Mouse (Mus musculus): ENCODE results near the gene Ptch1. TPM values are rescaled to one million over a fixed set of nuclear protein-coding genes. Genes with fewer than 3 reads are reported as not detected.

The Ptch1 gene
- polyA plus RNA-seq, 1 experiment from 2014 or later: 1.8 TPM

- no peak overlapping the region for H3K4me3 ChIP-seq (ENCODE audit: inconsistent target)
- no peak overlapping the region for H3K27ac ChIP-seq
- no peaks in the 10 kb centered on the region for H3K79me2 ChIP-seq (ENCODE audit: inconsistent target)
- H3K36me3 ChIP-seq (ENCODE audit: inconsistent target): no peaks in the 10 kb centered on the region
- WGBS (ENCODE audit: missing documents): 90% methylated on average over 3 of the region's 3 CpGs
Observed at GRCm38 (mm10) chr13:63530371-63530764, 43.0 kb downstream of the Ptch1 start.

DNA sequence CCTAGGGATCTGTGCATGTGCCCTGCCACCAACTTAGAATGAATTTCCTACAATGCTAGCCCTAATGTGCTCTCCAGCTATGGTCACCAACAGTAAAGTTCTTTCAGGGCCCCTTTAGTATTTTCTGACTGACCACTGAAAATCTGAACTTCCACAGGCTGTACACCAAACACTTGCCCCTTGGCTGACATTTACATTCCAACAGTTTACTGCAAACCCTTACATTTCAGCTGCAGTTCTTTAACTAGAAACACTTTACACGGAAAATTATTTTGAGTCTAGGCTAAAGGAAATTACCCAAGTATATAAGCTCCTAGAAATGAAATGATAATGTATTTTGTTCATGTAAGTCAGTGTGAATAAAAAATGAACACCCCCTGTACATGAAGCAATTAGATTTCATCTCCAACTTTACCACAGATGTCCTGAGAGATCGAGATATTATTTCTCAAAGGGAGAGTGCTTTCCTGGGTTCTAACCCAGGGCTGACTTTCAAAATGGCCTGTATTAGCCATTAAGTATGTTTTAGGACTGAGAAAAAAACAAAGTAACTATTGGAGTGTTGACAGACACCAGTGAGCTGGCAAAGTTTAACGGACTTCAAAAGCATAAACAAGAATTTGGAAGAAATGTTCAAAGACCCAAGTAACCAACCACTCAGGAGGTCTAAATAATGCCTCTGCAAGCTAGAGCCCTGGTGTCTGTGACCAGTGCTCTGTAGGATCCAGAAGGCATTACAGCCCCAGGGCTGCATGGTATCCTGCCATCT is 43.6 kb downstream of the Ptch1 start:
- 88% methylated on average over 3 of the region's 3 CpGs for WGBS (ENCODE audit: missing documents)
- H3K4me3 ChIP-seq (ENCODE audit: inconsistent target): no peak overlapping the region
- H3K27ac ChIP-seq: no peak overlapping the region
- H3K36me3 ChIP-seq (ENCODE audit: inconsistent target): no peaks in the 10 kb centered on the region
- no peaks in the 10 kb centered on the region for H3K79me2 ChIP-seq (ENCODE audit: inconsistent target)

GRCm38 (mm10) chr13:63528852-63529251 is 44.5 kb downstream of the Ptch1 start:
- 29% methylated on average over 2 of the region's 2 CpGs for WGBS (ENCODE audit: missing documents)
- no peak overlapping the region for H3K27ac ChIP-seq
- H3K36me3 ChIP-seq (ENCODE audit: inconsistent target): no peaks in the 10 kb centered on the region
- H3K79me2 ChIP-seq (ENCODE audit: inconsistent target): no peaks in the 10 kb centered on the region
- H3K4me3 ChIP-seq (ENCODE audit: inconsistent target): no peak overlapping the region

DNA sequence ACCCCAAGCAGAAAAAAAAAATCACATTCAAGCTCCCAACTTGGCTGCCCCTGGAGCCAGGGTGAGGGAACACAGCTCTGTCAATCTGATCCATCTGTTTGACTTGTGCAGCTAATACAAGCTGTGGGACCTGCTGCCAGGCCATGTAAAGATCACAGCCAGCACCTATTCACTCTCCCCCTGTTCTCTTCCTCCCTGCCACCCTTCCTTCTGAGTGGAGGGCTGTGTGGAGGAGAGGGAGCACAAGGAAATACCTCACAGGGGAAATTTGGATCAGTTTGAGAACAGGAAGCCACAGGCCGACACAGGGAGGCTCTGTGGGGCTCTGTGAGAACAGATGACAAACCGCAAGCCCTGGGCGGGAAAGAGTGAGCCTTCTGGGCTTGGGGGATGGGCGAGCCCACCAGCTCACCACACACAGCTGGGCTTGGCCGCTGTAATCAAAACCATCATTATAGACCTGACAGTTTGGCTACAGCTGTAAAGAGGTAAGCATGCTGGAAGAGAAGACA is 45.2 kb downstream of the Ptch1 start:
- Histone ChIP-seq H3K27ac (no peak overlapping the region), H3K36me3 (ENCODE audit: inconsistent target) (no peaks in the 10 kb centered on the region), H3K79me2 (ENCODE audit: inconsistent target) (no peaks in the 10 kb centered on the region), H3K4me3 (ENCODE audit: inconsistent target) (no peak overlapping the region)
- WGBS (ENCODE audit: missing documents): 8% methylated on average over 5 of the region's 5 CpGs

- Histone ChIP-seq H3K36me3 (ENCODE audit: inconsistent target) (no peaks in the 10 kb centered on the region), H3K4me3 (ENCODE audit: inconsistent target) (no peak overlapping the region), H3K79me2 (ENCODE audit: inconsistent target) (no peaks in the 10 kb centered on the region), H3K27ac (no peak overlapping the region)
- WGBS (ENCODE audit: missing documents): 89% methylated on average over 11 of the region's 11 CpGs
Observed at GRCm38 (mm10) chr13:63525571-63526197, 47.7 kb downstream of the Ptch1 start.

DNA sequence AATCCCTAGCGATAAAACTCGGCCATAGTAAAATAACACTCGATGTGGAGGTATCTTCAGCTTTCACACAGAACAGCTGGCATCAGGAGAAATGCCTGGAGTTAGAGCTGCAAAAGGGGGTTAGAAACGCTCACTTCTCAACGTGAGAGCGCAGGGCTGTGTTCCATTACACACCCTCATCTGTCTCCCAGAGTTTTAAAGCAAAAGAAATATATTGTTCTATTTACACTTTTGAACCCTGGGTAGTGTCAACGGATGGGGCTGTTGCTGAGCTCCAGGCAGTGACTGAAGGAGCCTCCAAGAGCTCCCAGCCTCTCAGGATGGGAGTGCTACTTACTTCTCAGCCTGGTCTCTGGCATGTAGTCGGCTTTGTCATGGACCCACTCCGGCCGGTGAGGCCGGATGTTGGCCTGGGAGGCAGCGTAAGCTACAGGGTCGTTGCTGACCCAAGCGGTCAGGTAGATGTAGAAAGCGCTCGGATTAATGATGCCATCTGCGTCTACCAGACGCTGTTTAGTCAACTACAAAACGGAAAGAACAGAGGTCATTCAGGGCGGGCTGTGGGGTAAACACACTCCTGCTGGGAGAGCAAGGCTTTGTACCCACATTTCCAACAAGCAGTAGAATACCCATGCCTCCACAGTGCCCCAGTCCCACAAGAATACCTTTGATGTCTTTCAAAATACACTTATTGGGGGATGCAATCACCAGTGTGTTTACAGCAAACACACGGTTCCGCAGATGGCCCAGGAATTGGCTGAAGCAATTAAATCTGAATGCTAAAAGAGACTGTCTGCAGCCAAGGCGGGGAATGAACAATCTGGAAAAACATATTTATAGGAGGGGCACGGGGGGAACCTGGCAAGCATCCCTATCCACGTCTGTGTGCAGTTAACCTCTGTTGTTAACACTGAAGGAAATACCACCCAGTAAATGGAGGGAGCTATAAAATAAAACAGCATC is 48.5 kb downstream of the Ptch1 start:
- no peaks in the 10 kb centered on the region for H3K79me2 ChIP-seq (ENCODE audit: inconsistent target)
- no peak overlapping the region for H3K4me3 ChIP-seq (ENCODE audit: inconsistent target)
- no peak overlapping the region for H3K27ac ChIP-seq
- no peaks in the 10 kb centered on the region for H3K36me3 ChIP-seq (ENCODE audit: inconsistent target)
- 94% methylated on average over 23 of the region's 25 CpGs for WGBS (ENCODE audit: missing documents)

DNA sequence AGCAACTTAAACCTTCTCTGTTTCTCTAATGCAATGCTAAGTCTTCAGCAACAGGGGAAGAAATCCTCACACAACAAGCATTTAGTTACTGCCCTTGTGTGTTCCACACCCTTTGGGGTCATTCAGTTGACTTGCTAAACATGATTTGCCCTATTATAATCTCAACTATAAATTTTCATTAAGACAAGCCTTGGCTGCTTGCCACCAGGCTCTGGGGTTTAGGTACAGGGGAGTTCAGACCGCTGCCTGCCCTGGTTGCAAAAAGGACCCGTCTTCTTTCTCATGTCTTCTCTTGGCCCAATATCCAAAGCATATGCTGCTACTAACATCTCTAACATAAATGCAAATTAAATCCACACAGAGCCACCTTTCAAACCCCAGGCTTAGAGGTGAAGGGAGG is 49.3 kb downstream of the Ptch1 start:
- no peaks in the 10 kb centered on the region for H3K79me2 ChIP-seq (ENCODE audit: inconsistent target)
- 81% methylated on average over 2 of the region's 2 CpGs for WGBS (ENCODE audit: missing documents)
- no peak overlapping the region for H3K4me3 ChIP-seq (ENCODE audit: inconsistent target)
- no peaks in the 10 kb centered on the region for H3K36me3 ChIP-seq (ENCODE audit: inconsistent target)
- H3K27ac ChIP-seq: no peak overlapping the region

DNA sequence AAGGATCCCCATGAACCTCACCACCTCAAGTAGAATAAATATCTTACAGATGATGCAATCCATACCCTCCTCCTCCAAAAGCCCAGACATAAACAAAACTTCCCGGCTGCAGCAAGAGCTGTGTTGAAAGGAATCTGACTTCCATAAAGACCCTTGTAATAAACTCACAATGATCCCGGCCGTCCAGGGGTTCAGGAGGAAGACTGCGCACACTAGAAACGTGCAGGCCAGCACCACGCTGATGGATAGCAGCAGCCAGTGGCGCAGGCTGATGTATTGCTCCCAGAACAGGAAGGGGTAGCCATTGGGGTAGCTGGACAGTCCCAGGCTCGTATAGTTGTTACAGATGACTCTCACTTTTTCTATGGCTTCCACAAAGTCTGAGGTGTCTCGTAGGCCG is 50.6 kb downstream of the Ptch1 start:
- WGBS (ENCODE audit: missing documents): 91% methylated on average over 10 of the region's 10 CpGs

GRCm38 (mm10) chr13:63520110-63520509 is 53.3 kb downstream of the Ptch1 start:
- 98% methylated on average over 6 of the region's 6 CpGs for WGBS (ENCODE audit: missing documents)
- H3K79me2 ChIP-seq (ENCODE audit: inconsistent target): no peaks in the 10 kb centered on the region
- no peaks in the 10 kb centered on the region for H3K36me3 ChIP-seq (ENCODE audit: inconsistent target)

More for the DNA sequence above, 50.6 kb downstream of the Ptch1 start:
- Histone ChIP-seq H3K4me3 (ENCODE audit: inconsistent target) (no peak overlapping the region), H3K27ac (no peak overlapping the region), H3K36me3 (ENCODE audit: inconsistent target) (no peaks in the 10 kb centered on the region), H3K79me2 (ENCODE audit: inconsistent target) (no peaks in the 10 kb centered on the region)

GRCm38 (mm10) chr13:63516535-63516934 is 56.9 kb downstream of the Ptch1 start:
- no peak overlapping the region for H3K4me3 ChIP-seq (ENCODE audit: inconsistent target)
- H3K79me2 ChIP-seq (ENCODE audit: inconsistent target): no peaks in the 10 kb centered on the region
- H3K27ac ChIP-seq: no peak overlapping the region
- WGBS (ENCODE audit: missing documents): 85% methylated on average over 2 of the region's 2 CpGs
- no peaks in the 10 kb centered on the region for H3K36me3 ChIP-seq (ENCODE audit: inconsistent target)

More at GRCm38 (mm10) chr13:63520110-63520509, 53.3 kb downstream of the Ptch1 start:
- Histone ChIP-seq H3K27ac (no peak overlapping the region), H3K4me3 (ENCODE audit: inconsistent target) (no peak overlapping the region)

GRCm38 (mm10) chr13:63515542-63515941 is 57.9 kb downstream of the Ptch1 start:
- WGBS (ENCODE audit: missing documents): 95% methylated on average over 5 of the region's 5 CpGs
- H3K36me3 ChIP-seq (ENCODE audit: inconsistent target): no peaks in the 10 kb centered on the region

DNA sequence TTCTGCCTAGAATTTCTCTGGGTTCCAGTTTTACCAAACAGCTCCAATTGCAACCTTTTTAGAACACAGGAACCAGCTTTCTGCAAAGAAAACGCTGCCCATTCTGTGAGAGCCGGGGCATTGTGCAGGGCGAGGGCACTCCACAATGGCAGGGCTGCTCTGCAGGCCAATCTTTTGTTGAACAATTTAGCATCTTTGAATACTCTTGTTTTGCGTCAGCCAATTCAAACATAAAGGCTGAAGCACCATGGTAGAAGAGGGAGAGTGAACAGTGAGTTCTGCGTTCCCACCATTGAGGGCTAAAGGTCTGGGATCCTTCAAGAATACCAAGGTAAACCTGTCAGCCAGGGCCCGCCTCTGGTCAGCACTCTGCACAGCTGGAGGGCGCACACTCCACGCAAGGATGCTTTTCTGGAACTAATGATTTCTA is 58.5 kb downstream of the Ptch1 start:
- no peak overlapping the region for H3K27ac ChIP-seq
- WGBS (ENCODE audit: missing documents): 98% methylated on average over 8 of the region's 8 CpGs
- H3K4me3 ChIP-seq (ENCODE audit: inconsistent target): no peak overlapping the region
- H3K36me3 ChIP-seq (ENCODE audit: inconsistent target): no peaks in the 10 kb centered on the region
- no peaks in the 10 kb centered on the region for H3K79me2 ChIP-seq (ENCODE audit: inconsistent target)

More at GRCm38 (mm10) chr13:63515542-63515941, 57.9 kb downstream of the Ptch1 start:
- Histone ChIP-seq H3K27ac (no peak overlapping the region), H3K4me3 (ENCODE audit: inconsistent target) (no peak overlapping the region), H3K79me2 (ENCODE audit: inconsistent target) (no peaks in the 10 kb centered on the region)

DNA sequence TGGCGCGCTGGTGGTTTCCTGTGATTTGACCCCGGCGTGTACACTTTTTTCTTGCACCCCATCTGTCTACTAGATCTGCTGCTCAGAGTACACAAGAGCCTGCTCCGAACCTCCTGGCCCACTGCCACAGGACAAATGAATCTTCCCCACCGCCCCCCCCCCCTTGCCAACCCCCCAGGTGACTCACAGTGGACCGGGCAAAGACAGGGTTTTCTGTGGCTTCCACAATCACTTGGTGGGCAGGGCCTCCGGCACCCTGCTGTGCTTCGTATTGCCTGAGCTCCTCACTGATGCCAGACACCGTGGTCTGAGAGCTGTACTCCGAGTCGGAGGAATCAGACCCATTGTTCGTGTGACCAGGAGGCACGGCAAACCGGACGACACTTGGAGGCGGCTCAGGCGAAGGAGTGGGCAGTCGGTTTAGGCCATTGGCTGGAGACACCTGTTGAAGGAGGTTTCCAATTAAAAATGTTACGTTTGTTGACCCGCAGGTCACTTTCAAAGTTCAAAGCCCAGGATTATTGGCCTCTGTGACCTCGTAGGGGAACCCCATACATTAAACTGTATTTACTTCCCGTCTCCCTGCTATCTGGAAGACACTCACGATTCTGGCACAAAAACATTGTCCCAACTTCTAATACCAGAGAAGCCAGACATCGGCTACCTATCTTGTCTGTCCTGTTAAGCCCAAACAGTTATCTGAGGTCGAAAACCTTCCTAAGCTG is 59.9 kb downstream of the Ptch1 start:
- Histone ChIP-seq H3K36me3 (ENCODE audit: inconsistent target) (no peaks in the 10 kb centered on the region), H3K27ac (no peak overlapping the region), H3K4me3 (ENCODE audit: inconsistent target) (no peak overlapping the region), H3K79me2 (ENCODE audit: inconsistent target) (no peaks in the 10 kb centered on the region)
- 91% methylated on average over 18 of the region's 26 CpGs for WGBS (ENCODE audit: missing documents)

DNA sequence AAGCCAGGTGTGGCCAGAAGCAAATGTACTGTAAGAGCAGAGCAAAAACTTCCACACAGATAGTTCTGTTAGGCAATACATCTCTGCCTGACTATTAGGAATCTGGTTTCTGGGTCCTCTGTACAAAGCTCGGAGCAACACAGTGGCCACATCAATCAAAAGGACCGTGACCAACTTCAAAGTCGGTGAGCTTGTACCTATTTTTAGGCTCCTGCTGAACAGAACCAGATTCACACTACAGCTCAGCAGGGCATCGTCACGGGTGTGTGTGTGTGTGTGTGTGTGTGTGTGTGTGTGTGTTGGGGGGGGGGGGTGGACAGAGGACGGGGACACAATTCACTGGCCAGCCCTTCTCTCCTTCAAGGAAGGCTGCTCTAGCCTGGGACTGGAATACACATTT is 61.0 kb downstream of the Ptch1 start:
- H3K27ac ChIP-seq: no peak overlapping the region
- WGBS (ENCODE audit: missing documents): 93% methylated on average over 3 of the region's 6 CpGs
- H3K79me2 ChIP-seq (ENCODE audit: inconsistent target): no peaks in the 10 kb centered on the region
- H3K36me3 ChIP-seq (ENCODE audit: inconsistent target): no peaks in the 10 kb centered on the region
- no peak overlapping the region for H3K4me3 ChIP-seq (ENCODE audit: inconsistent target)
